Mouse (Mus musculus): Measurements from ENCODE around the gene Chaf1b. TPM values are rescaled to one million over a fixed set of nuclear protein-coding genes. Genes with fewer than 3 reads are reported as not detected.
A peak's percentile ranks its signal among the peaks of the same experiment; 100 is the strongest.

Gene Chaf1b
- polyA plus RNA-seq, 1 experiment from 2014 or later: 41.1 TPM

DNA sequence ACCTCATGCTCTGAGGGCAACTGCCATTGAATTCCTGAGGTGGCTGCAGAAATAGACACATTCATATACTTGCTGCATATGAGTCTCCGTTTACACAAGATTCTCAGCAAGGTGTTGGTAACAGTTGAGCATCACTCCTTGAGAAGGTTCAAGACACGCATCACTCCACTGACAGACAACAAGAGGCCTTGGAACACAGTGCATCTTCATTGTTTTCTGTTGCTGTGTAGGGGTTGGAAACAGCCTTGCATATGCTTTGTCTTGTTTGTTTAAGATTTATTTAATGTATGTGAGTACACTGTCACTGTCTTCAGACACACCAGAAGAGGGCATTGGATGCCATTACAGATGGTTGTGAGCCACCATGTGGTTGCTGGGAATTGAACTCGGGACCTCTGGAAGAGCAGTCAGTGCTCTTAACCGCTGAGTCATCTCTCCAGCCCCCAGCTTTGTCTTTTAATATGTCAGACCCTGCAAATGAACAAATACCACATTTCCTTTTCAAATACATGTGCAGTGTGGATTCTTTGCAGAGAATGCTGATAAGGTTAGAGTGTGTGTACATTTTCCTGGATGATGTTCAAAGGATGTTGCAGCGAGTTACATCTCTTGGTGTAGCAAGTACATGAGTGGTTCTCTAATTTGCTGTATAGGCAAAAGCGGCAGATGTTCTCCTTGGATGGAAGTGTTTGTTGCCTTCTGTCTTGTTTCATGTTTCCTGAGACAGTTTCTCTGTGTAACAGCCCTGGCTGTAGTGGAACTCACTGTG, 5.9 kb upstream of the Chaf1b start:
- no peaks in the 10 kb centered on the region for H3K27me3 ChIP-seq (ENCODE audit: control insufficient read depth, insufficient read depth, low read length)
- 68% methylated on average over 6 of the region's 6 CpGs for WGBS
- no peak overlapping the region for H3K4me2 ChIP-seq (ENCODE audit: low read length)

DNA sequence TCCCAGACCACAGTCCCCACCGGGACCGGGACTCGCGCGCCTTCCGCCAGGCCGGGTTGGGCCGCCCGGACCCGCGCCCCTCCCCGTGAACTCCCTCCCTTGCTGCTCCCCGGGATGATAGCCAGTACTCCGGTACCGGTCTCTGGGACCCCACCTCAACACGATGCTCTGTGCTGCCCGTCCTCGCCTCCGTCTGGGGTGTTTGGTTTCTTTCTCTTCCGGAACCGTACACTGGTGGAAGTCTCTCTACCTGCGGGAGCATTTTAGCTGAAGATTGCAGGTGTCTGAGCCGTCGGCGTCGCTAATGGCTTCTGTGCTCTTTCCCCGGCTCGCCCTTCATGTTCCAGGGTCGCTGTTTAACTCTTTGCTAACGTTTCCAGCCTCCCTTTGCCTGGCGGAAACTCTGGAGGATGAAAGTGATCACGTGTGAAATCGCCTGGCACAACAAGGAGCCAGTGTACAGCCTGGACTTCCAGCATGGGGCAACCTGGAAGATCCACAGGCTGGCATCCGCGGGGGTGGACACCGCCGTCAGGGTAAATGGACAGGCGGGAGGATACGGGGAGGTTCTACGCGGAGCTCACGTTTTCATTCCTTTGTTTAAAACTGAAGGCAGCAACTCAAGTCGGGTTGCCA, 503 bp downstream of the Chaf1b start:
- no peak; the same call in 1 of the 2 replicates for ATAC-seq (ENCODE audit: insufficient number of reproducible peaks, insufficient read depth, low FRiP score, low read depth)
- H3K27ac ChIP-seq (replicated peaks in 1 of 2; ENCODE audit: control insufficient read depth in 1 of 2, insufficient read depth in 1 of 2, low read depth in 2 of 2, low read length in 2 of 2): no peak overlapping the region
- WGBS: 2% methylated on average over 43 of the region's 43 CpGs

More for the DNA sequence above, 5.9 kb upstream of the Chaf1b start:
- Histone ChIP-seq H3K4me1 (ENCODE audit: control insufficient read depth in 2 of 2, insufficient read depth in 2 of 2, low read length in 2 of 2) (no peaks in the 10 kb centered on the region), H3K36me3 (ENCODE audit: control insufficient read depth, insufficient read depth, low read length) (peaks cover 46% of the 10 kb centered on the region), H3K4me3 (ENCODE audit: control insufficient read depth in 1 of 2, insufficient read depth in 1 of 2, low read depth in 1 of 2, low read length in 2 of 2) (no peak overlapping the region), H3K9me3 (ENCODE audit: control insufficient read depth, low read length) (no peaks in the 10 kb centered on the region), H3K9ac (ENCODE audit: low read length) (no peak overlapping the region), H3K27ac (replicated peaks in 1 of 2; ENCODE audit: control insufficient read depth in 1 of 2, insufficient read depth in 1 of 2, low read depth in 2 of 2, low read length in 2 of 2) (0 out of 4 replicates have a peak overlapping the region, but pooled peaks of 1 of the 2 experiments have one; percentile 24)
- no peak for ATAC-seq (ENCODE audit: insufficient number of reproducible peaks, insufficient read depth, low FRiP score, low read depth)

DNA sequence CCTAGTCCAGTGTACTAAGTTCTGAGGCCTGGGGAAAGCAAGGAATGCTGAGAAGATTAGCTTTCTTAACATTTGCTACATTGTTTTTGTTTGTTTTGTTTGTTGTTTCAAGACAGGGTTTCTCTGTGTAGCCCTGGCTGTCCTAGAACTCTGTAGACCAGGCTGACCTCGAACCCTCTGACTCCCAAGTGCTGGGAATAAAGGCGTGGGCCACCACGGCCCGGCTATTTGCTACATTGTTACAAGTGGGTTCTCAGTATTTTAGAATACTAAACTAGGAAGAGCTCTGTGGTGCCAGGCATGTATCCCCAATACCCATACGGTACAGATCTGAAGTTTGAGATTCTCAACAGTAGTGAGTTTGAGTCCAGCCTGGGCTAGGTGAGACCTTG, 1.0 kb downstream of the Chaf1b start:
- Histone ChIP-seq H3K4me1 (ENCODE audit: control insufficient read depth in 2 of 2, insufficient read depth in 2 of 2, low read length in 2 of 2) (peaks cover 0 to 7% of the 10 kb centered on the region in 2 experiments; a peak in 3 of 4 replicates), H3K36me3 (ENCODE audit: control insufficient read depth, insufficient read depth, low read length) (peaks cover 30% of the 10 kb centered on the region), H3K9ac (ENCODE audit: low read length) (peak overlapping the region; percentile 82), H3K27ac (replicated peaks in 1 of 2; ENCODE audit: control insufficient read depth in 1 of 2, insufficient read depth in 1 of 2, low read depth in 2 of 2, low read length in 2 of 2) (no peak overlapping the region), H3K9me3 (ENCODE audit: control insufficient read depth, low read length) (no peaks in the 10 kb centered on the region), H3K4me2 (ENCODE audit: low read length) (peak overlapping the region; percentile 93), H3K27me3 (ENCODE audit: control insufficient read depth, insufficient read depth, low read length) (no peaks in the 10 kb centered on the region), H3K4me3 (ENCODE audit: control insufficient read depth in 1 of 2, insufficient read depth in 1 of 2, low read depth in 1 of 2, low read length in 2 of 2) (peak overlapping the region; percentile 82 to 90)
- WGBS: 61% methylated on average over 5 of the region's 5 CpGs
- no peak for ATAC-seq (ENCODE audit: insufficient number of reproducible peaks, insufficient read depth, low FRiP score, low read depth)

More for the DNA sequence above, 503 bp downstream of the Chaf1b start:
- Histone ChIP-seq H3K9ac (ENCODE audit: low read length) (peak overlapping the region; percentile 82), H3K4me3 (ENCODE audit: control insufficient read depth in 1 of 2, insufficient read depth in 1 of 2, low read depth in 1 of 2, low read length in 2 of 2) (peak overlapping the region; percentile 82 to 90), H3K27me3 (ENCODE audit: control insufficient read depth, insufficient read depth, low read length) (no peaks in the 10 kb centered on the region), H3K4me1 (ENCODE audit: control insufficient read depth in 2 of 2, insufficient read depth in 2 of 2, low read length in 2 of 2) (peaks cover 0 to 7% of the 10 kb centered on the region in 2 experiments; a peak in 3 of 4 replicates), H3K36me3 (ENCODE audit: control insufficient read depth, insufficient read depth, low read length) (peaks cover 25% of the 10 kb centered on the region), H3K4me2 (ENCODE audit: low read length) (peak overlapping the region; percentile 93), H3K9me3 (ENCODE audit: control insufficient read depth, low read length) (no peaks in the 10 kb centered on the region)

DNA sequence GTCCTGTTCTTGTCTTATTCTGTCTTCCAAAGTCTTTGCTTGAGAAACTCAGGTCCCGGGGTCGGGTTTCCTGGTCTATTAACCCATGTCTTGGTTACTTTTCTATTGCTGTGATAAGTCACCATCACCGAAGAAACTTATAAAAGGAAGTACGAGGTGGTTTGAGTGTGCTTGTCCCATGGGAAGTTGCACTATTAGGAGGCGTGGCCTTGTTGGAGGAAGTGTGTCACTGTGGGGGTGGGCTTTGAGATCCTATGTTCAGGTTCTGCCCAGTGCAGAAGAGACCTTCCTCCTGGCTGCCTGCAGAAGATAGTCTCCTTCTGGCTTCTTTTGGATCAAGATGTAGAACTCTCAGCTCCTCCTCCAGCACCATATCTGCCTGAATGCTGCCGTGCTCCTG, 4.8 kb downstream of the Chaf1b start:
- H3K4me1 ChIP-seq (ENCODE audit: control insufficient read depth in 2 of 2, insufficient read depth in 2 of 2, low read length in 2 of 2): peaks cover 0 to 7% of the 10 kb centered on the region in 2 experiments; a peak in 3 of 4 replicates
- no peak overlapping the region for H3K27ac ChIP-seq (replicated peaks in 1 of 2; ENCODE audit: control insufficient read depth in 1 of 2, insufficient read depth in 1 of 2, low read depth in 2 of 2, low read length in 2 of 2)
- peaks cover 68% of the 10 kb centered on the region for H3K36me3 ChIP-seq (ENCODE audit: control insufficient read depth, insufficient read depth, low read length)
- no peak overlapping the region for H3K9ac ChIP-seq (ENCODE audit: low read length)
- no peak for ATAC-seq (ENCODE audit: insufficient number of reproducible peaks, insufficient read depth, low FRiP score, low read depth)
- H3K9me3 ChIP-seq (ENCODE audit: control insufficient read depth, low read length): no peaks in the 10 kb centered on the region
- 87% methylated on average over 6 of the region's 6 CpGs for WGBS
- no peak overlapping the region for H3K4me2 ChIP-seq (ENCODE audit: low read length)
- H3K4me3 ChIP-seq (ENCODE audit: control insufficient read depth in 1 of 2, insufficient read depth in 1 of 2, low read depth in 1 of 2, low read length in 2 of 2): no peak overlapping the region
- H3K27me3 ChIP-seq (ENCODE audit: control insufficient read depth, insufficient read depth, low read length): no peaks in the 10 kb centered on the region

DNA sequence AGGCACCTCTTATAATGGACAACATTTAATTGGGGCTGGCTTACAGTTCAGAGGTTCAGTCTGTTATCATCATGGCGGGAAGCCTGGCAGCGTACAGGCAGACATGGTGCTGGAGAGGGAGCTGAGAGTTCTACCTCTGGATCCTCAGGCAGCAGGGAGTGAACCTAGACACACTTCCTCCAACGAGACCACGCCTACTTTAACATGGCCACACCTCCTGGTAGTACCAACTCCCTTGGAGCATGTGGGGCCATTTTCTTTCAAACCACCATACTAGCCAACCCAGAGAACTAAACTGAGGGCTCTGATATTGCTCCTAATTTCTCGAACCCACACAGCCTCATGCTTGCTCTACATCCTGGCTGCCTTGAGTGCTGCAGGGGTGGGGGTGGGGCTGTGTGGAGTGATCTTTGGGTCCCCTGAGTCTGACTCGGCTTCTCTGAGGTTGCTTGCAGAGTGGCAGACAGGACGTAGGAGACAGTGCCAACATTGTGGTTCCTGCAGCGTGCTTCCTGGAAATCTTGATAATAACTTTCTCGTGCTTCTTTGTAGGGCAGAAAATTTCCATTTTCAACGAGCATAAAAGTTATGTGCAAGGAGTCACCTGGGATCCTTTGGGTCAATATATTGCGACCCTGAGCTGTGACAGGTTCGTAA, 7.4 kb downstream of the Chaf1b start:
- ATAC-seq (ENCODE audit: insufficient number of reproducible peaks, insufficient read depth, low FRiP score, low read depth): no peak
- H3K4me1 ChIP-seq (ENCODE audit: control insufficient read depth in 2 of 2, insufficient read depth in 2 of 2, low read length in 2 of 2): no peaks in the 10 kb centered on the region
- no peak overlapping the region for H3K4me2 ChIP-seq (ENCODE audit: low read length)
- whole genome bisulfite sequencing: 73% methylated on average over 12 of the region's 12 CpGs
- H3K27me3 ChIP-seq (ENCODE audit: control insufficient read depth, insufficient read depth, low read length): no peaks in the 10 kb centered on the region
- H3K27ac ChIP-seq (replicated peaks in 1 of 2; ENCODE audit: control insufficient read depth in 1 of 2, insufficient read depth in 1 of 2, low read depth in 2 of 2, low read length in 2 of 2): no peak overlapping the region
- no peak overlapping the region for H3K4me3 ChIP-seq (ENCODE audit: control insufficient read depth in 1 of 2, insufficient read depth in 1 of 2, low read depth in 1 of 2, low read length in 2 of 2)
- no peak overlapping the region for H3K9ac ChIP-seq (ENCODE audit: low read length)
- H3K36me3 ChIP-seq (ENCODE audit: control insufficient read depth, insufficient read depth, low read length): peaks cover 86% of the 10 kb centered on the region
- H3K9me3 ChIP-seq (ENCODE audit: control insufficient read depth, low read length): no peaks in the 10 kb centered on the region

DNA sequence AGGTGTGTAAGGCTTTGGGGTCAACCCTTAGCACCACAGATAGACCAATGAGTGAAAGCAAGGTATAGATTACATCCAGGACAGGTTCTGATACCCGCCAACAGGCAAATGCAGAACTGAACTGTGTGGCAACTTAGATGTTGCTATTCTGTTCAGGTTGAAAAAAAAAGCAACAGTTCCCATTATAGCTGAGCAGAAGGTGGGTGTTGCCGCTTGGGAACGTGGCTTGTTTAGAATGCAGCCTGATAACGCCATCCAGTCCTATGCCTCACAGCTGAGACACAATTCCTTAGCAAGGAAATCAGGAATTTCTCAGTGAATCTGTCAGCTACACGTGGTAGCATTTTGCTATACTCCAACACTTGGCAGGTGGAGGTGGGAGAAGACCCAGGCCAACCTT, 9.6 kb downstream of the Chaf1b start:
- Histone ChIP-seq H3K27ac (replicated peaks in 1 of 2; ENCODE audit: control insufficient read depth in 1 of 2, insufficient read depth in 1 of 2, low read depth in 2 of 2, low read length in 2 of 2) (no peak overlapping the region), H3K9me3 (ENCODE audit: control insufficient read depth, low read length) (no peaks in the 10 kb centered on the region), H3K9ac (ENCODE audit: low read length) (no peak overlapping the region), H3K4me2 (ENCODE audit: low read length) (no peak overlapping the region), H3K27me3 (ENCODE audit: control insufficient read depth, insufficient read depth, low read length) (no peaks in the 10 kb centered on the region), H3K4me1 (ENCODE audit: control insufficient read depth in 2 of 2, insufficient read depth in 2 of 2, low read length in 2 of 2) (no peaks in the 10 kb centered on the region), H3K36me3 (ENCODE audit: control insufficient read depth, insufficient read depth, low read length) (peaks cover 70% of the 10 kb centered on the region), H3K4me3 (ENCODE audit: control insufficient read depth in 1 of 2, insufficient read depth in 1 of 2, low read depth in 1 of 2, low read length in 2 of 2) (no peak overlapping the region)
- ATAC-seq (ENCODE audit: insufficient number of reproducible peaks, insufficient read depth, low FRiP score, low read depth): no peak
- 71% methylated on average over 5 of the region's 5 CpGs for WGBS

DNA sequence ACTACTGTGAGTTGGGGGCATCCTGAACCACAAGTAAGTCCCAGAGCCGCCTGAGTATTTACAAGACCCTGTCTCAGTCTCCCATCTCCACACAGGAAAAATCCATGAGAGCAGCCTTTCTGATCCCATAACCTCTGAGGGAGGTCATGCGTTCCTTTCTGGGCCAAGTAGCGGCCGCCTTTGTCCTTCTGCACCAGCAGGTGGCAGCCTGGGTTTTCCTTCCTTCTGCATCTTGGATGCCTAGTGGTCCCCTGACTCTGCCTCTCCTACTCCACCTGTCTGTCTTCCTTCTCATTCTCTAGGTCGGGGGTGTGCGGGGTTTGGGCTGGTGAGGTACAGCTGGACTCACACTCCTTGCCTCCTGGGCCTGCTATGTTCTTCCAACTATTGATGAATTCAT, 19.3 kb downstream of the Chaf1b start:
- Histone ChIP-seq H3K4me2 (ENCODE audit: low read length) (no peak overlapping the region), H3K4me3 (ENCODE audit: control insufficient read depth in 1 of 2, insufficient read depth in 1 of 2, low read depth in 1 of 2, low read length in 2 of 2) (no peak overlapping the region), H3K27ac (replicated peaks in 1 of 2; ENCODE audit: control insufficient read depth in 1 of 2, insufficient read depth in 1 of 2, low read depth in 2 of 2, low read length in 2 of 2) (no peak overlapping the region), H3K9ac (ENCODE audit: low read length) (no peak overlapping the region), H3K36me3 (ENCODE audit: control insufficient read depth, insufficient read depth, low read length) (peaks cover 41% of the 10 kb centered on the region), H3K9me3 (ENCODE audit: control insufficient read depth, low read length) (no peaks in the 10 kb centered on the region), H3K27me3 (ENCODE audit: control insufficient read depth, insufficient read depth, low read length) (no peaks in the 10 kb centered on the region), H3K4me1 (ENCODE audit: control insufficient read depth in 2 of 2, insufficient read depth in 2 of 2, low read length in 2 of 2) (peaks cover 0 to 2% of the 10 kb centered on the region in 2 experiments; a peak in 1 of 4 replicates)
- 83% methylated on average over 6 of the region's 6 CpGs for WGBS
- no peak for ATAC-seq (ENCODE audit: insufficient number of reproducible peaks, insufficient read depth, low FRiP score, low read depth)
